10 mouse cellular contexts compared by ENCODE assay signal in genomic region chr6:124913214-124913613, GRCm38 (mm10). TPM values are rescaled to one million over a fixed set of nuclear protein-coding genes. Genes with fewer than 3 reads are reported as not detected.
A peak's percentile ranks its signal among the peaks of the same experiment; 100 is the strongest.
DNase-seq lines count a peak whose midpoint lies in the region; ATAC-seq and TF ChIP-seq lines count a peak whose summit lies in the region.
"Had no signal": no experiment of that assay in that cellular context is flagged by ENCODE, and none has a peak within 500 bp of the region (broad histone marks: within the 10 kb centered on the region; RNA-seq: fewer than 3 reads in every experiment).

No protein-coding gene starts in this region.

- 65% methylated on average over 6 of the region's 6 CpGs for WGBS in hindbrain, embryonic 10.5 days
- WGBS in hindbrain, embryonic 16.5 days: 51% methylated on average over 6 of the region's 6 CpGs
- WGBS in midbrain, embryonic 12.5 days: 67% methylated on average over 6 of the region's 6 CpGs

- H3K36me3 ChIP-seq in hindbrain, embryonic 10.5 days: peaks cover 32% of the 10 kb centered on the region
- H3K36me3 ChIP-seq in hindbrain, embryonic 16.5 days (ENCODE audit: control insufficient read depth, insufficient read depth, low read length): peaks cover 18% of the 10 kb centered on the region
- H3K36me3 ChIP-seq in E14TG2a.4 (ENCODE audit: insufficient read depth, low read length): peaks cover 36% of the 10 kb centered on the region
- H3K36me3 ChIP-seq in midbrain, embryonic 12.5 days: peaks cover 28% of the 10 kb centered on the region
- H3K36me3 ChIP-seq: G1E had no signal

- 0 out of 2 replicates have a peak overlapping the region, but pooled peaks have one; percentile 100 for H3K27ac ChIP-seq in hindbrain, embryonic 10.5 days
- H3K27ac ChIP-seq in hindbrain, embryonic 16.5 days (ENCODE audit: low read depth, low read length): no peak overlapping the region; the same call in 1 of the 2 replicates
- no peak overlapping the region for H3K27ac ChIP-seq in embryonic fibroblast, embryonic 13.5 days (ENCODE audit: insufficient read depth, low read length)
- peak overlapping the region; percentile 100 for H3K27ac ChIP-seq in midbrain, embryonic 12.5 days (replicated peaks)

- DNase-seq in hindbrain, embryonic 10.5 days (ENCODE audit: low spot score): no peak
- DNase-seq in gastrocnemius, postnatal 25 days: no peak
- DNase-seq in gastrocnemius, postnatal 14 days: no peak
- DNase-seq: liver, postnatal 0 days; thymus, postnatal 36 days had no signal

- no peak for ATAC-seq in hindbrain, embryonic 16.5 days
- ATAC-seq in midbrain, embryonic 12.5 days (ENCODE audit: low FRiP score, low read depth): no peak
- ATAC-seq: liver, postnatal 0 days had no signal

- H3K27me3 ChIP-seq in hindbrain, embryonic 10.5 days (ENCODE audit: insufficient read depth, poor library complexity, severe bottlenecking): peaks cover 45% of the 10 kb centered on the region
- no peaks in the 10 kb centered on the region for H3K27me3 ChIP-seq in hindbrain, embryonic 16.5 days (replicated peaks; ENCODE audit: control insufficient read depth, insufficient read depth, low read length)
- peaks cover 16% of the 10 kb centered on the region for H3K27me3 ChIP-seq in E14TG2a.4 (ENCODE audit: insufficient read depth, low read length)
- peaks cover 32% of the 10 kb centered on the region for H3K27me3 ChIP-seq in midbrain, embryonic 12.5 days

- H3K9ac ChIP-seq in hindbrain, embryonic 16.5 days (ENCODE audit: low read depth, low read length): no peak overlapping the region
- no peak overlapping the region for H3K9ac ChIP-seq in midbrain, embryonic 12.5 days (replicated peaks)
- H3K9ac ChIP-seq: liver, postnatal 0 days had no signal

- intact Hi-C loops in gastrocnemius, postnatal 14 days (cut with DNase I; ENCODE audit: low total_unique reads): no loop called here

- H3K4me1 ChIP-seq in hindbrain, embryonic 10.5 days (replicated peaks): peaks cover 70% of the 10 kb centered on the region
- peaks cover 32% of the 10 kb centered on the region for H3K4me1 ChIP-seq in hindbrain, embryonic 16.5 days (ENCODE audit: control insufficient read depth, insufficient read depth, low read depth, low read length)
- H3K4me1 ChIP-seq in E14TG2a.4 (replicated peaks; ENCODE audit: low read depth, low read length): peaks cover 88% of the 10 kb centered on the region
- no peaks in the 10 kb centered on the region for H3K4me1 ChIP-seq in embryonic fibroblast, embryonic 13.5 days (ENCODE audit: control insufficient read depth, insufficient read depth, low read length)
- peaks cover 52% of the 10 kb centered on the region for H3K4me1 ChIP-seq in midbrain, embryonic 12.5 days

- H3K9me3 ChIP-seq in hindbrain, embryonic 10.5 days: no peaks in the 10 kb centered on the region
- H3K9me3 ChIP-seq in hindbrain, embryonic 16.5 days (ENCODE audit: control insufficient read depth, low read length): no peaks in the 10 kb centered on the region
- no peaks in the 10 kb centered on the region for H3K9me3 ChIP-seq in E14TG2a.4 (ENCODE audit: low read length)
- no peaks in the 10 kb centered on the region for H3K9me3 ChIP-seq in midbrain, embryonic 12.5 days
- H3K9me3 ChIP-seq: G1E had no signal

- H3K4me3 ChIP-seq in hindbrain, embryonic 10.5 days: peak overlapping the region; percentile 90; the same call in 1 of the 2 replicates
- no peak overlapping the region for H3K4me3 ChIP-seq in hindbrain, embryonic 16.5 days (ENCODE audit: low read length)
- peak overlapping the region; percentile 45; the same call in 1 of the 2 replicates for H3K4me3 ChIP-seq in E14TG2a.4 (replicated peaks; ENCODE audit: low read length)
- H3K4me3 ChIP-seq in embryonic fibroblast, embryonic 13.5 days (ENCODE audit: insufficient read depth, low read length): no peak overlapping the region
- no peak overlapping the region for H3K4me3 ChIP-seq in midbrain, embryonic 12.5 days

- peak; percentile 26; the same call in 1 of the 2 replicates for TF ChIP-seq POLR2A in embryonic fibroblast, embryonic 13.5 days (IDR thresholded peaks at IDR 0.05; ENCODE audit: low read depth, low read length)

- no peak for TF ChIP-seq CTCF in E14TG2a.4 (conservative IDR thresholded peaks at IDR 0.05; ENCODE audit: low read length)
- no peak for TF ChIP-seq CTCF in embryonic fibroblast, embryonic 13.5 days (IDR thresholded peaks at IDR 0.05; ENCODE audit: borderline replicate concordance, insufficient read depth, low read length)

- H3K4me2 ChIP-seq in hindbrain, embryonic 16.5 days (ENCODE audit: low read length): no peak overlapping the region
- H3K4me2 ChIP-seq in midbrain, embryonic 12.5 days (replicated peaks): no peak overlapping the region

RNA-seq across cellular contexts. Expression of gene Lag3, which starts 1.7 kb away (rescaled TPM):
- polyA plus RNA-seq in hindbrain, embryonic 10.5 days (2016; fragmentation: Nextera tagmentation; extraction: Ambion mirVana): 1.1 and 1.3 TPM in 2 replicates
- 3.0 and 3.6 TPM in 2 replicates for polyA plus RNA-seq in hindbrain, embryonic 16.5 days (2015; fragmentation: Nextera tagmentation; extraction: Ambion mirVana)
- polyA plus RNA-seq in embryonic fibroblast, embryonic 13.5 days (2011; ENCODE audit: insufficient read length, low read depth, missing spikeins): 1.2 TPM in 2 replicates
- polyA plus RNA-seq in midbrain, embryonic 12.5 days (2016; fragmentation: Nextera tagmentation; extraction: Ambion mirVana): 1.9 and 3.1 TPM in 2 replicates
- total RNA-seq in gastrocnemius, postnatal 25 days (2021): under 1 TPM in 1 of 2 experiments, not detected in 1; 0.51 TPM
- total RNA-seq in gastrocnemius, postnatal 14 days (2021): under 1 TPM; 0.43 to 0.62 TPM
- polyA plus RNA-seq: G1E had no signal

RNA-seq across cellular contexts. Expression of gene Ptms, which starts 6.7 kb away (rescaled TPM):
- polyA plus RNA-seq in hindbrain, embryonic 10.5 days (2016; fragmentation: Nextera tagmentation; extraction: Ambion mirVana): 271 and 416 TPM in 2 replicates
- polyA plus RNA-seq in hindbrain, embryonic 16.5 days (2015; fragmentation: Nextera tagmentation; extraction: Ambion mirVana): 609 and 678 TPM in 2 replicates
- 602 and 622 TPM in 2 replicates for polyA plus RNA-seq in embryonic fibroblast, embryonic 13.5 days (2011; ENCODE audit: insufficient read length, low read depth, missing spikeins)
- polyA plus RNA-seq in midbrain, embryonic 12.5 days (2016; fragmentation: Nextera tagmentation; extraction: Ambion mirVana): 525 and 672 TPM in 2 replicates
- total RNA-seq in gastrocnemius, postnatal 25 days (2021): 100 to 1,000 TPM; 126 to 152 TPM
- 100 to 1,000 TPM; 225 to 266 TPM for total RNA-seq in gastrocnemius, postnatal 14 days (2021)

RNA-seq across cellular contexts. Expression of gene Mlf2, which starts 18.0 kb away (rescaled TPM):
- 417 and 499 TPM in 2 replicates for polyA plus RNA-seq in hindbrain, embryonic 10.5 days (2016; fragmentation: Nextera tagmentation; extraction: Ambion mirVana)
- polyA plus RNA-seq in hindbrain, embryonic 16.5 days (2015; fragmentation: Nextera tagmentation; extraction: Ambion mirVana): 574 and 587 TPM in 2 replicates
- polyA plus RNA-seq in embryonic fibroblast, embryonic 13.5 days (2011; ENCODE audit: insufficient read length, low read depth, missing spikeins): 250 and 255 TPM in 2 replicates
- polyA plus RNA-seq in midbrain, embryonic 12.5 days (2016; fragmentation: Nextera tagmentation; extraction: Ambion mirVana): 452 and 459 TPM in 2 replicates
- total RNA-seq in gastrocnemius, postnatal 25 days (2021): 100 to 1,000 TPM; 207 to 210 TPM
- 100 to 1,000 TPM; 250 to 257 TPM for total RNA-seq in gastrocnemius, postnatal 14 days (2021)

RNA-seq across cellular contexts. Expression of gene Cd4, which starts 25.2 kb away (rescaled TPM):
- polyA plus RNA-seq in hindbrain, embryonic 10.5 days (2016; fragmentation: Nextera tagmentation; extraction: Ambion mirVana): not detected in 2 replicates
- polyA plus RNA-seq in hindbrain, embryonic 16.5 days (2015; fragmentation: Nextera tagmentation; extraction: Ambion mirVana): 0.26 and 0.27 TPM in 2 replicates
- not detected in 2 replicates for polyA plus RNA-seq in embryonic fibroblast, embryonic 13.5 days (2011; ENCODE audit: insufficient read length, low read depth, missing spikeins)
- polyA plus RNA-seq in midbrain, embryonic 12.5 days (2016; fragmentation: Nextera tagmentation; extraction: Ambion mirVana): 0.20 TPM in 1 of 2 replicates, not detected in the other
- total RNA-seq in gastrocnemius, postnatal 25 days (2021): 1 to 10 TPM in 1 of 2 experiments, not detected in 1; 1.2 TPM
- under 1 TPM; 0.27 to 0.51 TPM for total RNA-seq in gastrocnemius, postnatal 14 days (2021)
- polyA plus RNA-seq: G1E had no signal

RNA-seq across cellular contexts. Expression of gene Gpr162, which starts 49.4 kb away (rescaled TPM):
- polyA plus RNA-seq in hindbrain, embryonic 10.5 days (2016; fragmentation: Nextera tagmentation; extraction: Ambion mirVana): 2.3 and 5.0 TPM in 2 replicates
- polyA plus RNA-seq in hindbrain, embryonic 16.5 days (2015; fragmentation: Nextera tagmentation; extraction: Ambion mirVana): 30.9 and 32.9 TPM in 2 replicates
- 0.55 and 0.63 TPM in 2 replicates for polyA plus RNA-seq in embryonic fibroblast, embryonic 13.5 days (2011; ENCODE audit: insufficient read length, low read depth, missing spikeins)
- 11.8 and 11.9 TPM in 2 replicates for polyA plus RNA-seq in midbrain, embryonic 12.5 days (2016; fragmentation: Nextera tagmentation; extraction: Ambion mirVana)
- under 1 TPM; 0.23 to 0.32 TPM for total RNA-seq in gastrocnemius, postnatal 25 days (2021)
- total RNA-seq in gastrocnemius, postnatal 14 days (2021): under 1 TPM; 0.33 to 0.45 TPM
- polyA plus RNA-seq: G1E had no signal

Comparison
In these comparisons a context has a peak if more than half of its experiments do, and no peak if none do; other contexts are left out.
1. H3K27ac ChIP-seq: peak in hindbrain, embryonic 10.5 days (single experiment) and midbrain, embryonic 12.5 days (single experiment); none in hindbrain, embryonic 16.5 days (single experiment) and embryonic fibroblast, embryonic 13.5 days (single experiment).
2. H3K4me3 ChIP-seq: peak in hindbrain, embryonic 10.5 days (single experiment) and E14TG2a.4 (single experiment); none in hindbrain, embryonic 16.5 days (single experiment), embryonic fibroblast, embryonic 13.5 days (single experiment) and midbrain, embryonic 12.5 days (single experiment).